Mouse (Mus musculus) retina, embryonic 14.5 days (tissue): Measurements from ENCODE around the gene Twf2.

Source experiments
- DNase-seq: peaks from one replicate; pipeline ENCODE4 v3.0.0-alpha.2; 2015; ENCODE audit warnings: low spot score

The Twf2 gene

DNA sequence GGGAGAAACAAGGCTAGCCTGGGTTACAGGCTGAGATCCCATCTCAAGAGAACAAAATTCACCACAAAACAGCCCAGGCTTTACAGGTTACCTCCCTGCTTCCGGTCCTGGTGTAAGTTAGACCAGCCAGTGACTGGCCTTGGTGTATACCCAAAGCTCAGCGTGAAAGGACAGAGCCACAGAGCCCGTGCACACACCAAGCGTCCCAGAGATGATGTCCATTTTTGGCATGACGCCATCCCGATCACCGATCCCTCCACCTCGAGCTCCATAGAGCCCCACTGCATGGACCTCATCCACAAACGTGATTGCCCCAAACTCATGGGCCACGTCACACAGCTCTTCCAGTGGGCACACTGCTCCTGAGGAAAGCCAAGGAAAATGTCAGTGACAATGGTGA, 35.0 kb downstream of the Twf2 start:
- no peak for DNase-seq

DNA sequence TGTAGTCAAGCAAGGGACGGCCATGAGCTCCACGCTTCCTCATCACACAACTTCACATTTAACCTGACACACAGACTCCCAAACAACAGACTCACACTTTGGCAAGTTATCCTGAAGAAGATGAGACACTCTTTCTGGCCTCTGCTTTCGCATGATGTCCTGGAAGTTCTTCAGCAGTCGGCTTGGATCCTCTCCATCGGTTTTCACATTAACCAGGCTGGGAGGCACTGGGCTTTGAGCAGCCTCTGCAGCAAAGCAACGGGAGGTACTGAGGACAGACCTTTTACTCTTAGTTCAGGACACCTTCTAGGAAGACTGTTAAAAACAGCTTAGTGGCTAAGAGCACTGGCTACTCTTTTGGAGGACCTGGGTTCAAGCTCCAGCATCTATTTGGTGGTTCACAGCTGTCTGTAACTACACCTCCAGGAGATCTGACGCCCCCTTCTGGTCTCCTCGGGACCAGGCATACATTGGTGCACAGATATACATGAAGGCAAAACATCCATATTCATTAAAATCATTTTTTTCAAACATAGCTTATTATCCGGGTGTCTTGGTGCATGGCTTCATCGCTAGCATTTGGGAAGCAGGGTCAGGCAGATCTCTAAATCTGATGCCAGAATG, 38.7 kb downstream of the Twf2 start:
- DNase-seq: no peak

GRCm38 (mm10) chr9:106242813-106243488, 40.0 kb downstream of the Twf2 start:
- DNase-seq: no peak

GRCm38 (mm10) chr9:106249550-106249949, 46.6 kb downstream of the Twf2 start:
- no peak for DNase-seq

DNA sequence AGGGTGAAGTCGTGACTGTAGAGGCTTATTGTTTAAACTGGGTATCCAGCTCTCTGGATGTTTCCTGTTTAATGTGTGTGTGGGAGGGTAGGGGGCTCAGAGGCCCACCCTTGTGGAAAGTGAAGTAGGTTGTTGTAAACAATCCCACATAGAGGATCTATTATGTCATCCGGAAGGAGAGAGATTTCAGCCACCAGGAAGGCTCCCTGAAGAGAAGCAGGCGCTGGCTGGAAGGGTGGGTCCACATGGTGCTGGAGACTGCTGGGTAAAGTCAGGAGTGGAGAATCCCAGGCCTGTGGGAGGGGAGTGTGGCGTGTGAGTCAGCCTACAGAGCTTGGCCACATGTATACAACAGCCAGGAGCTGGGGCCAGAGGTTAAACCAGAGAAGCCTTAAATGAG, 47.3 kb downstream of the Twf2 start:
- no peak for DNase-seq

- no peak for DNase-seq
Measured at GRCm38 (mm10) chr9:106251066-106251465, 48.2 kb downstream of the Twf2 start.

- DNase-seq: no peak
Measured at GRCm38 (mm10) chr9:106254001-106254400, 51.1 kb downstream of the Twf2 start.

DNA sequence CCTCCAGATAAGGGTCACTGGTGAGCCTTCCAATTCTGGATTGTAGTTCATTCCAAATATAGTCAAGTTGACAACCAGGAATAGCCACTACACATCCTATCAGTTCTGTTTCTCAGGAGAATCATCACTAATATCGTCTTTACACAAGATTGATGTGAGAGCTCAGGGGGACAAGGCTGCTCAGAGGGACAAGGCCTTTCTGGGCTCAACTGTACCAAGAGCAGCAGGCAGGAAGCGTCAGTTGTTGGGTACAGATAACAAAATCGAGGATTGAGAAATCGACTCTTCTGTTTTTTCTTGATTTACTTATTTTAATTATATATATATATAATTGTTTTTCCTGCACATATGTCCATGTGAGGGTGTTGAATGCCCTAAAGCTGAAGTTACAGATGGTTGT, 55.5 kb downstream of the Twf2 start:
- DNase-seq: no peak

DNA sequence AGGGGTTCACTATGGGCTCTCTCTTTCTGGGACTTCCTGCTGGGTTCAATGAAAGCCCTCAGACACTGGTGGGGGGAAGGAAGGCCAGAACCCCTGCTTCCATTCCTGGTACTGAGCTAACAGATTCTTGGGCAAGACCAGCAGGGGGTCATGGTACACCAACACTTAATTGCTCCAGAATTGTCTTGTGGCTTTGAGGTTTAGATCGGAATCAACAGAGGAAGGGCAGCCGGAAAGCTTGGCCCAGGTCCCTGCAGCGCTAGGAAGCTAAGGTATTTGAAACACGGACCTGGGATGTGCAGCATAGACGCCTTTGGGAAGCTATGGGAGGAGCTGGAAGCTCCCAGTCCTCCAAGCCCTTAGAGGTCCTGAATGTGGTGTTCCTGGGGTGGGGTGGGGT, 56.1 kb downstream of the Twf2 start:
- DNase-seq: no peak

GRCm38 (mm10) chr9:106261058-106261457, 58.1 kb downstream of the Twf2 start:
- DNase-seq: no peak

GRCm38 (mm10) chr9:106261491-106261890, 58.6 kb downstream of the Twf2 start:
- no peak for DNase-seq

GRCm38 (mm10) chr9:106262075-106262474, 59.2 kb downstream of the Twf2 start:
- DNase-seq: no peak

DNA sequence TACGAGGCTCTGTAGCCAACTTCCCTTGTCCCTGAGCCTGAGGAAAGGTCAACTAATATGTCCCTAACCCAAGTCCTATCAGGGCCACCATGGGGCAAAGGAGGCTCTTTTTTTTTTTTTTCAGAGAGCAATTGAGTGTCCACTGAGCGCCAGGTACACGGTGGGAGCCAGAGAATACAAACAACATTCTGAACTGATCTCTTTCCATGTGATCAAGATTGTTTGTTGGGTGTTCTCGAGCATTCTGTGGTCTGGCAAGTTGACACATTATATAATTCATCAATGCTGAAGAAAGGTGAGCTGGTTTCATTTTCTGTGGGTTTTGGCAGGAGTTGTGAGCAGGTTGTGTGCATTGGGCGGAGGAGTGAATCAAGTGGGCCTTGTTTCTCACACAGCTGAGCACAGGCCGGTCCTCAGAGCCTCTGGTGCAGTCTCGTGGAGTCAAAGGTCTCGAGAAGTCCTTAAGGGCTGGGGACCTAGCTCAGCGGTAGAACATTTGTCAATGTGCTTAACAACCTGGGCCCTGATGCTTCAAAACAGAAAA, 60.5 kb downstream of the Twf2 start:
- no peak for DNase-seq
